Mouse (Mus musculus): ENCODE measurements at regions not wholly inside any gene's neighbourhood (a gene's known extent, or its start where the extent isn't known, plus 50 kb on each side); places are given as distances from the start of the nearest gene placed in this dataset.

GRCm38 (mm10) chr12:50953971-50954370 lies 305.1 kb upstream of the Prkd1 start:
- no peak for DNase-seq (ENCODE audit: extremely low read depth, insufficient read length, low spot score)

DNA sequence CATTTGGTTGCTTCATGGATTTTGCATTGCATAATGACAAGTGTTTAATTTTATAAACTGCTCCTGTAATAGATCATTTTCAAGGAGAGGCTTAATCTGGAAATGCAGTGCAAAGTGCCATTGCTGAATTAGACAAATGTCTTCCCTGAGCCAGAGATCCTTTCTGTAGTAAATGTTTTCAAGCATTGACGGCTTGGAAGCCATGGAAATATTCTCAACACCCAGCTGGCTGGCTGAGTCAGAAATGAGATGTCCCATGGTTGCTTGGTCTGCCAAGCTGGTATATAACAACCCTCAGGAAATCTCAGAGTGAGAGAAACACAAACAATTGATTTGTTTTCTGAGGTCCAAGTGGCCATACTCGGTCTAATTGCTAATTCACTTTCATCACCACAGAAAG lies 298.1 kb upstream of the Prkd1 start:
- no peak for DNase-seq (ENCODE audit: extremely low read depth, insufficient read length, low spot score)

GRCm38 (mm10) chr12:50943741-50944521 lies 295.0 kb upstream of the Prkd1 start:
- peak; percentile 15 for DNase-seq (ENCODE audit: extremely low read depth, insufficient read length, low spot score)

DNA sequence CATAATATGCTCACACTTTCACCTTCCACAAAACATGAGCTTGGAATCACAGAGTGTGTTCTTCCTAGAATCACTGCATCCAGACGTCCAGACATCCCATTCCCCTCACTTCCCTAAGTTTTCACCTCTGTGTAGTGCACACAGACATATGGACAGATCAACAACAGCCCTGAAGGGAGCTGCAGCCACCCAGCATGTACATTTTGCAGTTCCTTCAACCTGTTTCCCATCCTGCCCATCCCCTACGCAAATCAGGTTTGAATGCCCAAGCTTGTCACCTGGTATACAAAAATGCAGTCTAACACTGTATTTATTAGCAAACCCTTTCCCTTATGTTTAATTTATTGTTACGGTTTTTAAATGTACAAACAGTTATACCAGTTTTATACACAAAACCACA lies 294.4 kb upstream of the Prkd1 start:
- no peak for DNase-seq (ENCODE audit: extremely low read depth, insufficient read length, low spot score)

DNA sequence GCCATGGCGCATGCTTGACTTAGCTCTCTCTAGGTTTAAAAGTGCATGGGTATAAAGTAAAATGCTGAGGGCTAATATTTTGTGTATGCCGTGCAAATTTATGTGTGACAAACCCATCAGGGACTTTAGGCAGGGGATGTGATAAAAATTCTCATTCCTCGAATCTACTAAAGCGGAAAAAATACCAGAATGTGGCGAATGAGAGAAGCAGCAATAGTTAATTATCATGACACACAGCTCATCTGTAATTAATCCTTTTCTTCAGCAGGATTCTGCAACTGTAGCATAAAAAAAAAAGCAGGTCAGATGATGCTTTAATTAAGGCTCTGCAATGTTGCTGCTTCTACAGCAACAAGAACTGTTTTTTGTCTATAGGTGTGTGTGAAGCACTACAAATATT lies 286.6 kb upstream of the Prkd1 start:
- DNase-seq (ENCODE audit: extremely low read depth, insufficient read length, low spot score) = no peak

- no peak for DNase-seq (ENCODE audit: extremely low read depth, insufficient read length, low spot score)
These were observed 283.6 kb upstream of the Prkd1 start for GRCm38 (mm10) chr12:50932496-50932895.

GRCm38 (mm10) chr12:50929641-50930040 lies 280.7 kb upstream of the Prkd1 start:
- DNase-seq (ENCODE audit: extremely low read depth, insufficient read length, low spot score) = no peak

DNA sequence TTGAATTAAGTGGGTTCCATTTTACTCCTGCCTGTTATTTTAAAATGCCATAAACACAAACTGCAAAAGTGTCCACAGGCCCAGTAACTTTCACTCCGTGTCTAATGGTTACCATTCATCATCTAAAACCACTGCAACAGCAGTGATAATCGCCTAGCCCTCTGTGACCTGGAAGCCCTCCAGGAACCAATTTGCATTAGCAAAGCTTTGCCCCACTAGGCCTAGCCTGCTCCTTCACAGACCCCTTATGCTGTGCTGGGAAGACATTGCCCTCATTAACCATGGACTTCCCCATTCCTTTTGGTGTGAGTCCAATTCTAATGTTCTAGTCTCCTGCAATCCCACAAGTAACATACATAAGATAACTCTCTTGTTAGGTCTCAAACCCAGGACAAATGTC lies 277.3 kb upstream of the Prkd1 start:
- no peak for DNase-seq (ENCODE audit: extremely low read depth, insufficient read length, low spot score)

GRCm38 (mm10) chr12:50921739-50922138 lies 272.8 kb upstream of the Prkd1 start:
- no peak for DNase-seq (ENCODE audit: extremely low read depth, insufficient read length, low spot score)

- DNase-seq (ENCODE audit: extremely low read depth, insufficient read length, low spot score) = no peak
These were observed 250.9 kb upstream of the Prkd1 start for GRCm38 (mm10) chr12:50899609-50900447.

DNA sequence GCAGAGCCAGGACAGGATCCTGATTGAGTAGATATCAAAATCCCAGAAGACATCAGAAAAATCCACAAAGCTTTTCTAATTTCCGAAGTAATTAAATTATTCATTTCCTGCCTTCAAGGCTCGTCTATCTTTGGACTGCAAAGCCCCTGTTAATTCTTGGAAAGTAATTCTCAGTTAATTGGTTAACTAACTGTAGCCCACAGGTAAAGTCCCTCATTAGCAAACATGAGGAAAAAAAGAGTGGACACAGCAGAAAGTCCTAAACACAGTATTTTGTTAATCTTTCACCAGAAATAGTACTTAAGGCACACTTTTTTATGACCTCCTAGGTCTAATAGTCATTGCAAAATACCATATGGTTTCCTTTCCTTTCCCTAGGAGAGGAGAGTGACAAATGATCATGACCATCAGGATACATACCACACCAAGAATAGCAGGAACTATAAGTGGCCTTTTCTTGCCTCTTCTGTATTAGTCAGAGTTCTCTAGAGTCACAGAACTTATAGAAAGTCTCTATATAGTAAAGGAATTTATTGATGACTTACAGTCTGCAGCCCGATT lies 248.8 kb upstream of the Prkd1 start:
- DNase-seq (ENCODE audit: extremely low read depth, insufficient read length, low spot score) = no peak

GRCm38 (mm10) chr12:50893604-50894003 lies 244.7 kb upstream of the Prkd1 start:
- no peak for DNase-seq (ENCODE audit: extremely low read depth, insufficient read length, low spot score)

DNA sequence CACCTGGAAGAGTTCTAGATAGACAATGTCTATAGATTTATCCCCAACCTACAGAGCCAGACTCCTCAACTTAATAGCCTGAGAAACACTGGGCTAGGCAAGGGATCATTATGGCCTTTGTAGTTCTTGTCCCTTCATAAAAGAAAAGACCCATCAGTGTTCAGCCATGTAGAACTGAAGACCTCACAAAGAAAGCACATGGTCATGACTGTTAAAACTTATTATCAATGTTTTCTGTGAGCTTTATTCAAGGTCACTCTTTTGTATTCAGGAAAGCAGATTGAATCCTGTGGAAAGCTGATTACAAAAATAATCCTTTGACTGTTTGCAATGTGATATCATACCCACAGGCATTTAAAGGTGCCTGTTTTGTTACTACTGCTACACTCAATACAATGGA lies 226.9 kb upstream of the Prkd1 start:
- DNase-seq (ENCODE audit: extremely low read depth, insufficient read length, low spot score) = no peak

DNA sequence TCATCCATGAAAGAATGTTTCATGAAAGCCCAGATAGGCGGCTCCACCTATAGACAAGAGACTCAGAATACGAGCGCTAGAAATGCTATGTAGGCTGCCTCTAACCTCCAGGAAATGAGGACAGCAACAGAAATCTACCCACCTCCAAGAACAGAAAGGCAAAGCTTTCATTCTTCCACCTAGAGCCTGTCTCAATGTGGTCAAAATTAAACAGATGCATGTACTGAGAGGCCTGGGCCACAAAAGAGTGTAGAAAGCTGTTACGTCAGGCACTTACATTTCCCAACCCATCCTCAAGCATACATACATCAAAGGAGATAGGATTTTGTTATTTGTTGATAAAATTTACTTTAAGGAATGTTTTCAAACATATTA lies 225.1 kb upstream of the Prkd1 start:
- DNase-seq (ENCODE audit: extremely low read depth, insufficient read length, low spot score) = no peak

DNA sequence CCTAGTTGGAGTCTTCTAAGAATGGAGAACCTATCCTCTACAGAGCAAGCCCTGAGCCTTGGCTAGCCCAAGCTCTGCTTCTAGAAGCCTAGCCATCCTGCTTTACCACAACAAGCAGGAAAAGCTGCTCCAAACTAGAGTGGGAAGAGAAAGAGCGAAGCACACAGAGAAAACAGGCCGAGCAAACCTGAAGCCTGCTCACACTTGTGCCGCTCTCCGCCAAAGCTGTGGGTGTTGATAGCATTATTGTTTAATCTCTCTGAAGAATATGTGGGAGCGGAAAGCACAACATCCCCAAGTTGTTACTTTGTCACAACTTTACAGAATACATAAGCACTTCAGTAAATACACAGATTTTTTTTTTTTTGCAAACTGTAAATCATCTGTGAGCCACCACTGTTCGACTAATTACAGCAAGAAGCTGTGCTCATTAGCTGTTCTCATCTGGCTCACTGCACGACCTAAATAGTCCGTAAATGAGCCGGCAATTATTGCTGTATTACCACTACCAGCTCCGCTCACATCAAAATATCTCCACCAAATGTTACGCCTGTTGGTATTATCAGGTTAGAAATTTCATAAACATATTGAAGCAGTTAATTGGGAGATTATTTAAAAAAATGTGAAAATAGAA lies 224.6 kb upstream of the Prkd1 start:
- no peak for DNase-seq (ENCODE audit: extremely low read depth, insufficient read length, low spot score)

GRCm38 (mm10) chr12:50851644-50852043 lies 202.7 kb upstream of the Prkd1 start:
- DNase-seq (ENCODE audit: extremely low read depth, insufficient read length, low spot score) = no peak

- DNase-seq (ENCODE audit: extremely low read depth, insufficient read length, low spot score) = no peak
These were observed 199.1 kb upstream of the Prkd1 start for GRCm38 (mm10) chr12:50847976-50848375.

DNA sequence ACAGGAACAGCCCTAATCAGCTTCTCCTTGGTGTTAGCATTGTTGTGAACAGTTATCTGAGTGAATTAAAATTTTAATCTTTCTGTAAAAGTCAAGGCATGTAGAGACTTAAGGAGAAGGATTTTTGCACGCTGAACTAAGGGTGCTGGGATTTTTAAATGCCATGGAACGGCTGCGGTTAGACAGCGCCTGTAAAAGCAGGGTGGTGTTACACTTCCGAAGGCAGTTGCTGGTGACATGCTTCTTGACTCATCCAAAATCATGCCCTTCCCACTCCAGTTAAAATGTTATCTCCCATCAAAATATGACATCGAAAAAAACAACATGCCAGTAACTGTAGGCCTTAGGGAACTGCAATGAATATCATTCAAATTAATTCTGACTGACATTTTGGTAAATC lies 193.8 kb upstream of the Prkd1 start:
- no peak for DNase-seq (ENCODE audit: extremely low read depth, insufficient read length, low spot score)

- no peak for DNase-seq (ENCODE audit: extremely low read depth, insufficient read length, low spot score)
These were observed 190.5 kb upstream of the Prkd1 start for GRCm38 (mm10) chr12:50839391-50839790.

- DNase-seq (ENCODE audit: extremely low read depth, insufficient read length, low spot score) = no peak
These were observed 159.9 kb upstream of the Prkd1 start for GRCm38 (mm10) chr12:50808731-50809281.

DNA sequence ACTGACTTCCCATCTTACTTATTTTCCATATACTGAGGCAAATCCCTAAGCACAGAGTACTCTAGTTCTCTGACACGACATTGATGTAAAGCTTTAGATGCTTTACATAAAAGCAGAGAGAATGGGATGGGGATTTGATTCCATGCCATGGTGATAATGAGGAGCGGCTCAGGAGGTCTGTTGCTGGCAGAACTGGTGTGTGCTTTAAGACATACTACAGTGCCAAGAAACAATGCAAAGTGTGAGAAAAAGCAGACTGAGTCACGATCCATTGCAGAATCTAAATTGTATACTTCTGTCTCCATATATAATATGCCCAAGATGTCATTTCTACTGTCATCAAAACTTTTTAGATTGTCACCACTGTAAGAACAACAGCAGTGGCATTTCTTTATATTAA lies 155.5 kb upstream of the Prkd1 start:
- no peak for DNase-seq (ENCODE audit: extremely low read depth, insufficient read length, low spot score)

All from 3134 (cell line).